Mouse (Mus musculus): ENCODE measurements around the gene Rph3al.

DNA sequence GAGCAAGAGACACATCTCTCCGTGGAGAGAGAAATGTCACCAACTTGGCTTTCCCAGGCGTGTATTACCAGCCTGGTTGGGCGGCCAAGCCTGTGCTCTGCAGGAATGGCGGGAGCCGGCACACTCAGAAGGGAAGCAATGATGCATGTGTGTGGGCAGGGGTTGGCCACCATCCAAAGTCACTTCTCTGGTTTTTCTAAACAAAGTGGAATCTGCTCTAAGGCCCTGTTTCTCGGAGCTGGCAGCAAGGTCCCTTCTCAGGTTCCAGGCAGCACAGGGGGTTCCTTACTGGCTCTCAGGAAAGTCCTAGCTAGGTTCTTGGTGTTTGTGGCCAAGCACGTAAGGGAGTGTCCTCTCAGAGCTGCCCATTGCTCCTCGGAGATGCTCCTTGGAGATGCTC is 58.2 kb downstream of the Rph3al start:
- no peak for TF ChIP-seq CTCF (IDR thresholded peaks at IDR 0.05; ENCODE audit: low read depth, low read length)
- TF ChIP-seq GATA1 (IDR thresholded peaks at IDR 0.05; ENCODE audit: borderline replicate concordance, low read length): no peak
- TF ChIP-seq TAL1 (conservative IDR thresholded peaks at IDR 0.05; ENCODE audit: low read depth, low read length): no peak
